Mouse (Mus musculus) liver, adult 2 months (tissue): ENCODE results near the gene Stx11.

ENCODE experiments used
- CTCF ChIP-seq: fragments of 200-500 bp; IDR thresholded peaks from 2 replicates; pipeline ENCODE4 v1.5.1; 2011; ENCODE audit warnings: low read depth, low read length, control low read depth
- POLR2A ChIP-seq: fragments of 200-500 bp; IDR thresholded peaks from 2 replicates; pipeline ENCODE4 v1.6.1; 2011; ENCODE audit warnings: low read length, control low read depth; ENCODE audit not compliant: insufficient read depth; ENCODE audit errors: extremely low read depth

GRCm38 (mm10) chr10:12916376-12916775, 47.7 kb downstream of the Stx11 start:
- no peak for TF ChIP-seq CTCF
- TF ChIP-seq POLR2A, result no peak
